Mouse (Mus musculus): ENCODE data around the gene St3gal5. TPM values are rescaled to one million over a fixed set of nuclear protein-coding genes. Genes with fewer than 3 reads are reported as not detected.

Gene St3gal5
- polyA plus RNA-seq, 1 experiment from 2014 or later: 42.0 TPM

DNA sequence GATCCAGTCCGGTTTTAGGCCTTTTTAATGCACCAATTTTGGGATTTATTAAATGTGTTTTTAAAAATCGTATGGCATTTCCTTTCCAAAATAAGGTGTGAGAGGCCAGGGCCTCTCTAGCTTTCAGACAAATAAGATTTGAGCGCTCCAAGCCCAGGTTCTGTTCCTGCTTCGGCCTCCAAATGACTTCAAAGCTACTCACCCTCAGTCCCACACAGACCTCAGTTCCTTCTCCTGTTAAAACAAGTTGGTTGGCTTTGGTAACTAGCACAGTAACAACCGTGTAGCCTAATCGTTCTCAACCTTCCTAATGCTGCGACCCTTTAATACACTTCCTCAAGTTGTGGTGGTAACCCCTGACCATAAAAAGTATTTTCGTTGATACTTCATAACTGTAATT lies 723 bp upstream of the St3gal5 start:
- ChIA-PET CTCF (interaction anchor here (1.0 to 2.0 kb wide), 2 partner anchors 26 to 117 kb away, joined by 3 to 4 read pairs; no protein-coding TSS in a partner anchor), POLR2A (interaction anchor here (1.1 kb wide), 1 partner anchor 129 kb away, joined by 4 read pairs; no protein-coding TSS in a partner anchor)
- no peak for TF ChIP-seq CTCF (IDR thresholded peaks at IDR 0.05)
- in situ Hi-C loops (cut with MboI; ENCODE audit: low pct_unique_long_range_greater_than_20kb): loop anchor here (5.0 kb wide), 1 partner anchor 104 kb away; no protein-coding TSS in a partner anchor
- ATAC-seq: no peak
- no peaks in the 10 kb centered on the region for H3K27me3 ChIP-seq
- no peak for DNase-seq (ENCODE audit: low read depth, low spot score)

DNA sequence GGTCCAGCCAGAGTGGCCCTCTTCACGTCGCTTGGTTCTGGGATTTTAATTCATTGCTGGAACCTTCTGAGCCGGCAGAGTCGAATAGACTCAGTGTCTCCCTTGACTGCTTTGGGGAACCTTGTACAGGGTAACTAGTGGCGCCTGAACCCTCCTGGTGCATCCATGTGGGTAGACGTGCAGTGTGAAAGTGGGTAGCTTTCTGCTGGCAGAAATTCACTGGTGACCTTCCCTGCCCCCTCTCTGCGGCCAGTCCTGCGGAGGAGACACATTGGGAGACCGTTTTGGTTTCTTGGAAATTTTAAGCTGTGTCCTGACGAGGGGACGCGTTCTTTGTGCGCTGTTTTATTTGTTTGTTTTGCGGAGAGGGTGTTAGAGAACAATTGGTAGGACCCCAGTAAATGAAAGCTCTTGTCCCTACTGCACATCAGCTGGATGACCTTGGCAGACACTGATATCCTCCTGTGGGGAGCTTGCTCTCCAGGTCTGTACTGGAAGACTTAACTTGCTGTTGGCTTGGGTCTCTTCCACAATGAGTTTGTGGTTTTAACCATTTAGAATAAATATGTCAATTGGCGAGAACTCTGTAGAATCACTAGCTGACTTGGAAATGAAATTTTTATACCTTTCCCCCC lies 746 bp downstream of the St3gal5 start:
- in situ Hi-C loops (cut with MboI; ENCODE audit: low pct_unique_long_range_greater_than_20kb): loop anchor here (5.0 kb wide), 1 partner anchor 106 kb away; no protein-coding TSS in a partner anchor
- DNase-seq (ENCODE audit: low read depth, low spot score) (no peak), ATAC-seq (no peak)
- TF ChIP-seq CTCF (IDR thresholded peaks at IDR 0.05): no peak
- POLR2A ChIA-PET: interaction anchor here (0.7 to 1.3 kb wide), 2 partner anchors 35 to 109 kb away, joined by 3 to 5 read pairs; no protein-coding TSS in a partner anchor
- no peaks in the 10 kb centered on the region for H3K27me3 ChIP-seq
- CTCF ChIA-PET: interaction anchor here (2.1 to 2.3 kb wide), 2 partner anchors 107 to 170 kb away, joined by 11 to 13 read pairs; no protein-coding TSS in a partner anchor

DNA sequence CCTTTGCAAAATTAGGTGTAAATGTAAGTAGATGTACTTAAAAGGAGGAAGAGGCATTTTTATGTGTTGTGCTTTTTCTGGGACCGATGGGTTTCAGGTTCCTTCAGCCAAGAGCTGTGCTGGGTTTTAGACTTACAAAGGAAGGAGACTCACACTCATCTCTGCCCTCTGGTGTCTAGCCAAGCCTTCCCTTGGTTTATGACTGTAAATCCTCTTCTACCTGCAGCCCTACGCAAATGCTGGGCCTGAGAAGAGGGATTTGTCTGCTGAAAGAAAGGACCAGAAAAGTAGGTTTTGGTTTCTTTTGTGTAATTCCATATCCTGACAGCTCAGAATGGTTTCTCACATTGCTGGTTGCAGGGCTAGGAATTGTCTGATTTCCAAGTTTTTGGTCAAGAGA lies 1.3 kb downstream of the St3gal5 start:
- in situ Hi-C loops (cut with MboI; ENCODE audit: low pct_unique_long_range_greater_than_20kb): loop anchor here (5.0 kb wide), 1 partner anchor 106 kb away; no protein-coding TSS in a partner anchor
- H3K27me3 ChIP-seq: no peaks in the 10 kb centered on the region
- ATAC-seq (no peak), DNase-seq (ENCODE audit: low read depth, low spot score) (no peak)
- ChIA-PET CTCF (interaction anchor here (1.4 to 2.3 kb wide), 3 partner anchors 108 to 170 kb away, joined by 4 to 13 read pairs (median 11); no protein-coding TSS in a partner anchor), POLR2A (interaction anchor here (0.7 to 1.3 kb wide), 3 partner anchors 34 to 110 kb away, joined by 3 to 5 read pairs (median 3); no protein-coding TSS in a partner anchor)
- TF ChIP-seq CTCF (IDR thresholded peaks at IDR 0.05): no peak

DNA sequence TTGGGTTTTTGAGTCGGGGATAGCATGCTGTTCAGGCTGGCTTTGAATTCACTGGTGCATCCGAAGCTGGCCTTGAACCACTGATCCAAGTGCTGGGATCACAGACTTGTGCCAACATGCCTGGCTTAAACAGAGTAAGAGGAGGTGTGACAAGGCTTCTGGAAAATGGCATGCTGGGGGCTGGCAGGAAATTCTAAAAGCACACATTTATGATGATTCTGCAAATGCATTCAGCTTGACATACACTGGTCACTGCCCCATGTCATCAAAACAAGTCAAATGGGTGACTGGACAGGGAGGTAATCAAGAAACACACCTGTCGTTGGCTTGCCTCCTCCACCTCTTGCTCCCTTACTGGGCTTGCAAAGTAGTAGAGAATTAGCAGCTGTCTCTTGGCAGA lies 1.9 kb downstream of the St3gal5 start:
- POLR2A ChIA-PET: interaction anchor here (1.0 kb wide), 2 partner anchors 42 to 108 kb away, joined by 3 read pairs; no protein-coding TSS in a partner anchor
- in situ Hi-C loops (cut with MboI; ENCODE audit: low pct_unique_long_range_greater_than_20kb): loop anchor here (5.0 kb wide), 1 partner anchor 107 kb away; no protein-coding TSS in a partner anchor
- H3K27me3 ChIP-seq: no peaks in the 10 kb centered on the region
- no peak for TF ChIP-seq CTCF (IDR thresholded peaks at IDR 0.05)
- no peak for ATAC-seq
- no peak for DNase-seq (ENCODE audit: low read depth, low spot score)
- CTCF ChIA-PET: interaction anchor here (1.0 to 2.3 kb wide), 6 partner anchors 21 to 171 kb away, joined by 3 to 13 read pairs (median 4); no protein-coding TSS in a partner anchor

DNA sequence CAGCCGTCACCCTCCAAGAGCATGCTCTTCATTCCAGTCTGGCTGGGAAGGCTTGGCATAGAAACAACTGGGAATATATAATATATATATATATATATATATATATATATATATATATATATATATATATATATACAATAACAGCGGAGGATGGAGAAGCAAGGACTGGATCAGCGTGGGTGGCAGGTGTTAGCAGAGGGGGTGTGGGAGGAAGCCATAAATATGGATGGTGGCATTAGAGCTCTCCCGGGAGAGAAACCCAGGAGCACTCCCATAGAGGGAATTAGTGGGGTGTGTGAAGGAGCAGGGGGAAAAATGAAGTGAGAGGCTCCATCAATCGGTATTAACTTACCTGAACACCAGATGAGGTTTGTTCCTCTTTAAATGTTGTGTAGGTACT lies 2.8 kb downstream of the St3gal5 start:
- CTCF ChIA-PET: interaction anchor here (0.8 to 2.3 kb wide), 5 partner anchors 14 to 109 kb away, joined by 3 to 11 read pairs (median 3); no protein-coding TSS in a partner anchor
- in situ Hi-C loops (cut with MboI; ENCODE audit: low pct_unique_long_range_greater_than_20kb): loop anchor here (5.0 kb wide), 1 partner anchor 173 kb away; no protein-coding TSS in a partner anchor
- H3K27me3 ChIP-seq: no peaks in the 10 kb centered on the region
- DNase-seq (ENCODE audit: low read depth, low spot score) (no peak), ATAC-seq (no peak)
- TF ChIP-seq CTCF (IDR thresholded peaks at IDR 0.05): no peak
- POLR2A ChIA-PET: interaction anchor here (0.7 kb wide), 1 partner anchor 20 kb away, joined by 3 read pairs; no protein-coding TSS in a partner anchor

DNA sequence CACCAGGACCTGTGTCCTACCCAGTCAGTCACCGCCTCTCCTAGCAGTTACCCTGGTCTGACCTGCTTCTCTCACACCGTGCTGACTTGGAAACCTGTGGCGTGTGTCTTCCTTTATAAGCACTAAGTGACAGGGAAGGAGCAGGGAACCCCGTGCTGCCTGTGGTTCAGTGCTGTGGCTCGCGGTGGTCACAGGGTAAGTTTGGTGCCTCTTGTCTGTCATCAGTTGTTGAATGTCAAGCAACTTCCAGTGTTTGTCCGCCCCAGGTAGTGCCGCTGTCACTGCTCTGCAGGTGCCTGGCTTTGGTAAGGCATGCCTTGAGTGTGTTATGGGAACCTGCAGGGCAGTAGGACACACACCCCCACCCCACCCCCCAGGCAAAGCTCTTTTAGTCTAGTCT lies 3.5 kb downstream of the St3gal5 start:
- TF ChIP-seq CTCF (IDR thresholded peaks at IDR 0.05): no peak
- ChIA-PET CTCF (no interaction called here), POLR2A (no interaction called here)
- DNase-seq (ENCODE audit: low read depth, low spot score): no peak
- in situ Hi-C loops (cut with MboI; ENCODE audit: low pct_unique_long_range_greater_than_20kb): loop anchor here (5.0 kb wide), 1 partner anchor 174 kb away; no protein-coding TSS in a partner anchor
- ATAC-seq: no peak
- no peaks in the 10 kb centered on the region for H3K27me3 ChIP-seq

- POLR2A ChIA-PET: no interaction called here
- DNase-seq (ENCODE audit: low read depth, low spot score) (no peak), ATAC-seq (no peak)
- CTCF ChIA-PET: no interaction called here
- in situ Hi-C loops (cut with MboI; ENCODE audit: low pct_unique_long_range_greater_than_20kb): loop anchor here (5.0 kb wide), 1 partner anchor 174 kb away; no protein-coding TSS in a partner anchor
- no peaks in the 10 kb centered on the region for H3K27me3 ChIP-seq
- no peak for TF ChIP-seq CTCF (IDR thresholded peaks at IDR 0.05)
Measured at GRCm38 (mm10) chr6:72101386-72101785, 4.0 kb downstream of the St3gal5 start.

DNA sequence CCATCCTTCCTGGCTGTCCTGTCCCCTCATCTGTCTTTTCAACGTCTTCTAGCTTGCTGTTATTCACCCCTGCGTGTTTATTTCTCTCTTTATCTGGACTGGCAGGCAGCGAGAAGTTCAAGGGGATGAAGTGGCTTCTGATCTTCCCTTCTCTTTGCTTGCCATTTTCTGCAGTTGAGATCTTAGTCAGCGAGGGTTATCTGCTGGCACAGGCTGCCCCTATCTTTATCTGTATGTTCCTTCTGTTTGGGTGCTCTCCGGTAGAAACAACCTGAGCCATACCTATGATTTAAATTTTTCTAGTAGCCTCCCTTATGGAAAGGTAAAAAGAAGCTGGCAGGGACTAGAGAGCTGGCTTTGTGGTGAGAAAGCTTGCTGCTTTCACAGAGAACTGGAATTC lies 4.7 kb downstream of the St3gal5 start:
- DNase-seq (ENCODE audit: low read depth, low spot score): no peak
- in situ Hi-C loops (cut with MboI; ENCODE audit: low pct_unique_long_range_greater_than_20kb): loop anchor here (5.0 kb wide), 1 partner anchor 175 kb away; no protein-coding TSS in a partner anchor
- ATAC-seq: no peak
- CTCF ChIA-PET: no interaction called here
- H3K27me3 ChIP-seq: no peaks in the 10 kb centered on the region
- POLR2A ChIA-PET: no interaction called here
- TF ChIP-seq CTCF (IDR thresholded peaks at IDR 0.05): no peak

DNA sequence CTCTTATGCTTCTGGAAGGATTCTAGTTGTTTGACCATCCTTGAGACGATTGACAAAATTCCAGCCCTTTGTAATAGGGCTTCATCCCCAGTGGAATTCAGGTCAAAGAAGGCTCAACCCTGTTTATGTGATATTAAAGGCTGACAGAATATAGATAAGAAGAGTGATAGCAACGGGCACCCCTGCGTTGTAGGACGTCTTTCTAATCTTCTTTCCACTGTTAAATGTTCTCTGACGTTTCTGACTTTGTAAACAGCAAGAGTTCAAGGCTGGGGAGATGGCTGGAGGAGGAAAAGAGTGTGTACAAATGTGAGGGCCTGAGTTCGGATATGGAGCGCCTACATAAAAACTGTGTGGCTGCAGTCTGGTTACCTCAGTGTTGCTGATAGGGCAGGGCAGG lies 7.1 kb downstream of the St3gal5 start:
- TF ChIP-seq CTCF (IDR thresholded peaks at IDR 0.05): no peak
- CTCF ChIA-PET: no interaction called here
- ATAC-seq (no peak), DNase-seq (ENCODE audit: low read depth, low spot score) (no peak)
- POLR2A ChIA-PET: no interaction called here
- no peaks in the 10 kb centered on the region for H3K27me3 ChIP-seq
- in situ Hi-C loops (cut with MboI; ENCODE audit: low pct_unique_long_range_greater_than_20kb): loop anchor here (5.0 kb wide), 1 partner anchor 177 kb away; no protein-coding TSS in a partner anchor

GRCm38 (mm10) chr6:72108941-72109892 lies 11.8 kb downstream of the St3gal5 start:
- ChIA-PET CTCF (interaction anchor here (1.8 kb wide), 1 partner anchor 10 kb away, joined by 4 read pairs; no protein-coding TSS in a partner anchor), POLR2A (no interaction called here)
- peak; percentile 49 for DNase-seq (ENCODE audit: low read depth, low spot score)
- TF ChIP-seq CTCF (IDR thresholded peaks at IDR 0.05): no peak
- in situ Hi-C loops (cut with MboI; ENCODE audit: low pct_unique_long_range_greater_than_20kb): no loop called here
- peak; percentile 65 for ATAC-seq
- no peaks in the 10 kb centered on the region for H3K27me3 ChIP-seq

All from Patski (cell line).